Mouse (Mus musculus) forebrain, embryonic 10.5 days (tissue): ENCODE measurements around the gene Lgi1. TPM values are rescaled to one million over a fixed set of nuclear protein-coding genes. Genes with fewer than 3 reads are reported as not detected.
A peak's percentile ranks its signal among the peaks of the same experiment; 100 is the strongest.

Experiments
- DNase-seq: peaks from one replicate; pipeline ENCODE4 v3.0.0-alpha.2; 2017; ENCODE audit warnings: low spot score; ENCODE audit errors: extremely low spot score
- H3K27ac ChIP-seq: fragments of 300-500 bp; sonication (generic); 2 replicates; pipeline ENCODE4 v1.5.1; 2016; ENCODE audit warnings: mild to moderate bottlenecking
- H3K27me3 ChIP-seq: fragments of 300-500 bp; sonication (generic); 2 replicates; pipeline ENCODE4 v1.6.1; 2016; ENCODE audit warnings: mild to moderate bottlenecking; ENCODE audit not compliant: poor library complexity, severe bottlenecking
- H3K36me3 ChIP-seq: fragments of 300-500 bp; sonication (generic); replicated peaks from 2 replicates; pipeline ENCODE4 v1.6.1; 2016; ENCODE audit warnings: mild to moderate bottlenecking, moderate library complexity
- H3K4me1 ChIP-seq: fragments of 300-500 bp; sonication (generic); 2 replicates; pipeline ENCODE4 v1.6.1; 2016
- H3K4me3 ChIP-seq: fragments of 300-500 bp; sonication (generic); 2 replicates; pipeline ENCODE4 v1.5.1; 2016; ENCODE audit warnings: mild to moderate bottlenecking, moderate library complexity
- H3K9me3 ChIP-seq: fragments of 300-500 bp; sonication (generic); 2 replicates; pipeline ENCODE4 v1.6.1; 2016; ENCODE audit warnings: mild to moderate bottlenecking, moderate library complexity
- WGBS: fragments of 180-500 bp; shearing (Covaris S2); methylation state at CpG from one replicate; pipeline ENCODE4 v1.1.7; 2016; 5-methylcytosine and 5-hydroxymethylcytosine counted together
- polyA plus RNA-seq: library from polyadenylated mRNA; unstranded; fragments of >200 nt; fragmentation: Nextera tagmentation; extraction: Ambion mirVana; gene quantifications from 2 replicates; pipeline ENCODE4 v1.2.1, GENCODE M21; 2016

Gene Lgi1
- polyA plus RNA-seq, result 0.25 and 0.63 TPM in 2 replicates

GRCm38 (mm10) chr19:38264505-38265500 is at the start of gene Lgi1:
TSS of gene Lgi1 (plus strand) at chr19:38264536.
- H3K4me1 ChIP-seq, result peaks cover 27% of the 10 kb centered on the region
- no peaks in the 10 kb centered on the region for H3K36me3 ChIP-seq
- H3K9me3 ChIP-seq, result no peaks in the 10 kb centered on the region
- WGBS, result 29% methylated on average over 21 of the region's 21 CpGs
- no peak for DNase-seq
- H3K4me3 ChIP-seq, result peak within 1 kb of the TSS; percentile 33
- peaks cover 34% of the 10 kb centered on the region for H3K27me3 ChIP-seq
- no peak within 1 kb of the TSS for H3K27ac ChIP-seq

- DNase-seq, result no peak
- Histone ChIP-seq H3K9me3 (no peaks in the 10 kb centered on the region), H3K36me3 (peaks cover 51% of the 10 kb centered on the region), H3K27ac (no peak overlapping the region), H3K27me3 (no peaks in the 10 kb centered on the region), H3K4me3 (no peak overlapping the region), H3K4me1 (peaks cover 1% of the 10 kb centered on the region)
- 98% methylated on average over 3 of the region's 3 CpGs for WGBS
These were observed 46.6 kb upstream of the Lgi1 start for GRCm38 (mm10) chr19:38217696-38218095.

- Histone ChIP-seq H3K36me3 (peaks cover 13% of the 10 kb centered on the region), H3K27ac (peak overlapping the region; percentile 90), H3K27me3 (no peaks in the 10 kb centered on the region), H3K4me3 (peak overlapping the region; percentile 76), H3K4me1 (peaks cover 12% of the 10 kb centered on the region), H3K9me3 (no peaks in the 10 kb centered on the region)
- WGBS, result 17% methylated on average over 12 of the region's 12 CpGs
- DNase-seq, result no peak
These were observed 40.9 kb upstream of the Lgi1 start for GRCm38 (mm10) chr19:38223356-38223904.

GRCm38 (mm10) chr19:38223905-38224684 is 40.2 kb upstream of the Lgi1 start, which contains the start of gene Fra10ac1:
TSS of gene Fra10ac1 (minus strand) at chr19:38224156.
- under 1% methylated on average over 49 of the region's 49 CpGs for WGBS
- H3K27ac ChIP-seq, result peak within 1 kb of the TSS; percentile 90
- H3K9me3 ChIP-seq, result peaks cover 4% of the 10 kb centered on the region; the same call in 1 of the 2 replicates
- peaks cover 7% of the 10 kb centered on the region; the same call in 1 of the 2 replicates for H3K36me3 ChIP-seq
- H3K27me3 ChIP-seq, result no peaks in the 10 kb centered on the region
- H3K4me3 ChIP-seq, result peak within 1 kb of the TSS; percentile 76
- DNase-seq, result peak; percentile 91
- peaks cover 12% of the 10 kb centered on the region for H3K4me1 ChIP-seq

- no peaks in the 10 kb centered on the region for H3K27me3 ChIP-seq
- H3K9me3 ChIP-seq, result peaks cover 10% of the 10 kb centered on the region; the same call in 1 of the 2 replicates
- no peak for DNase-seq
- H3K36me3 ChIP-seq, result peaks cover 2% of the 10 kb centered on the region; the same call in 1 of the 2 replicates
- 13% methylated on average over 9 of the region's 9 CpGs for WGBS
- H3K4me3 ChIP-seq, result peak overlapping the region; percentile 76
- H3K27ac ChIP-seq, result peak overlapping the region; percentile 90
- H3K4me1 ChIP-seq, result peaks cover 12% of the 10 kb centered on the region
These were observed 39.7 kb upstream of the Lgi1 start for GRCm38 (mm10) chr19:38224685-38225060.

GRCm38 (mm10) chr19:38228699-38229098 is 35.6 kb upstream of the Lgi1 start:
- no peak for DNase-seq
- Histone ChIP-seq H3K36me3 (no peaks in the 10 kb centered on the region), H3K4me1 (peaks cover 17% of the 10 kb centered on the region), H3K9me3 (peaks cover 11% of the 10 kb centered on the region; the same call in 1 of the 2 replicates), H3K27me3 (no peaks in the 10 kb centered on the region), H3K27ac (no peak overlapping the region), H3K4me3 (no peak overlapping the region)
- WGBS, result 58% methylated on average over 2 of the region's 2 CpGs

- Histone ChIP-seq H3K4me3 (no peak overlapping the region), H3K27me3 (no peaks in the 10 kb centered on the region), H3K9me3 (peaks cover 11% of the 10 kb centered on the region; the same call in 1 of the 2 replicates), H3K27ac (no peak overlapping the region), H3K36me3 (no peaks in the 10 kb centered on the region), H3K4me1 (peaks cover 21% of the 10 kb centered on the region)
- 69% methylated on average over 8 of the region's 8 CpGs for WGBS
- DNase-seq, result no peak
These were observed 32.2 kb upstream of the Lgi1 start for GRCm38 (mm10) chr19:38232087-38232486.

GRCm38 (mm10) chr19:38232516-38232915 is 31.8 kb upstream of the Lgi1 start:
- 19% methylated on average over 4 of the region's 4 CpGs for WGBS
- no peak for DNase-seq
- no peak overlapping the region for H3K4me3 ChIP-seq

GRCm38 (mm10) chr19:38236526-38236925 is 27.8 kb upstream of the Lgi1 start:
- peaks cover 33% of the 10 kb centered on the region for H3K4me1 ChIP-seq
- H3K27ac ChIP-seq, result no peak overlapping the region
- H3K4me3 ChIP-seq, result no peak overlapping the region
- 81% methylated on average over 5 of the region's 5 CpGs for WGBS
- no peaks in the 10 kb centered on the region for H3K9me3 ChIP-seq
- H3K27me3 ChIP-seq, result no peaks in the 10 kb centered on the region
- H3K36me3 ChIP-seq, result no peaks in the 10 kb centered on the region
- no peak for DNase-seq

More at GRCm38 (mm10) chr19:38232516-38232915, 31.8 kb upstream of the Lgi1 start:
- Histone ChIP-seq H3K4me1 (peaks cover 23% of the 10 kb centered on the region), H3K9me3 (peaks cover 11% of the 10 kb centered on the region; the same call in 1 of the 2 replicates), H3K27ac (no peak overlapping the region), H3K27me3 (no peaks in the 10 kb centered on the region), H3K36me3 (no peaks in the 10 kb centered on the region)

- H3K36me3 ChIP-seq, result no peaks in the 10 kb centered on the region
- H3K27ac ChIP-seq, result peak overlapping the region; percentile 6; the same call in 1 of the 2 replicates
- no peaks in the 10 kb centered on the region for H3K27me3 ChIP-seq
- DNase-seq, result no peak
- H3K4me1 ChIP-seq, result peaks cover 23% of the 10 kb centered on the region
- WGBS, result 51% methylated on average over 3 of the region's 3 CpGs
- no peak overlapping the region for H3K4me3 ChIP-seq
- no peaks in the 10 kb centered on the region for H3K9me3 ChIP-seq
These were observed 26.5 kb upstream of the Lgi1 start for GRCm38 (mm10) chr19:38237834-38238212.

- no peak overlapping the region for H3K4me3 ChIP-seq
- 77% methylated on average over 12 of the region's 12 CpGs for WGBS
- peaks cover 20% of the 10 kb centered on the region for H3K4me1 ChIP-seq
- no peaks in the 10 kb centered on the region for H3K36me3 ChIP-seq
- no peaks in the 10 kb centered on the region for H3K27me3 ChIP-seq
- peak overlapping the region; percentile 6; the same call in 1 of the 2 replicates for H3K27ac ChIP-seq
- DNase-seq, result no peak
- no peaks in the 10 kb centered on the region for H3K9me3 ChIP-seq
These were observed 26.0 kb upstream of the Lgi1 start for GRCm38 (mm10) chr19:38238213-38238951.
